Mouse (Mus musculus): Measurements from ENCODE around the gene Hebp1.

Gene Hebp1

GRCm38 (mm10) chr6:135124755-135125380 lies 73.0 kb downstream of the Hebp1 start:
- in situ Hi-C loops (cut with MboI, MseI): no loop called here

- in situ Hi-C loops (cut with MboI, MseI): no loop called here
Observed at GRCm38 (mm10) chr6:135118183-135118582, 79.6 kb downstream of the Hebp1 start, which contains the start of gene Gprc5d. Gprc5d (minus strand) TSS chr6:135118283.

- in situ Hi-C loops (cut with MboI, MseI): no loop called here
Observed at GRCm38 (mm10) chr6:135116479-135116878, 81.3 kb downstream of the Hebp1 start.

GRCm38 (mm10) chr6:135113114-135113436 lies 84.7 kb downstream of the Hebp1 start:
- in situ Hi-C loops (cut with MboI, MseI): no loop called here

- in situ Hi-C loops (cut with MboI, MseI): no loop called here
Observed at GRCm38 (mm10) chr6:135112411-135113113, 85.3 kb downstream of the Hebp1 start.

- in situ Hi-C loops (cut with MboI, MseI): no loop called here
Observed at GRCm38 (mm10) chr6:135107014-135107413, 90.8 kb downstream of the Hebp1 start.

- in situ Hi-C loops (cut with MboI, MseI): no loop called here
Observed at GRCm38 (mm10) chr6:135102736-135103303, 95.0 kb downstream of the Hebp1 start.

GRCm38 (mm10) chr6:135100787-135101472 lies 96.9 kb downstream of the Hebp1 start:
- in situ Hi-C loops (cut with MboI, MseI): no loop called here

- in situ Hi-C loops (cut with MboI, MseI): no loop called here
Observed at GRCm38 (mm10) chr6:135092798-135093470, 104.9 kb downstream of the Hebp1 start.

- in situ Hi-C loops (cut with MboI, MseI): no loop called here
Observed at GRCm38 (mm10) chr6:135090661-135091060, 107.2 kb downstream of the Hebp1 start.

- in situ Hi-C loops (cut with MboI, MseI): loop anchor here (5.0 to 10.0 kb wide), 2 partner anchors 53 to 285 kb away; no protein-coding TSS in a partner anchor
Observed at GRCm38 (mm10) chr6:135089786-135090185, 108.0 kb downstream of the Hebp1 start.

- in situ Hi-C loops (cut with MboI, MseI): loop anchor here (5.0 to 10.0 kb wide), 2 partner anchors 54 to 287 kb away; no protein-coding TSS in a partner anchor
Observed at GRCm38 (mm10) chr6:135087721-135088451, 109.9 kb downstream of the Hebp1 start.

Data from regulatory T cell (primary cell).